Mouse (Mus musculus): ENCODE data around the gene Zfp758. TPM values are rescaled to one million over a fixed set of nuclear protein-coding genes. Genes with fewer than 3 reads are reported as not detected.
"Not testable (repeated sequence)": the region's sequence is repeated elsewhere in the genome, so short reads cannot be mapped to it uniquely, and the experiment has no call there.

The Zfp758 gene
- polyA plus RNA-seq (2014; fragmentation: Nextera tagmentation; extraction: Ambion mirVana), result 9.2 and 9.7 TPM in 2 replicates

DNA sequence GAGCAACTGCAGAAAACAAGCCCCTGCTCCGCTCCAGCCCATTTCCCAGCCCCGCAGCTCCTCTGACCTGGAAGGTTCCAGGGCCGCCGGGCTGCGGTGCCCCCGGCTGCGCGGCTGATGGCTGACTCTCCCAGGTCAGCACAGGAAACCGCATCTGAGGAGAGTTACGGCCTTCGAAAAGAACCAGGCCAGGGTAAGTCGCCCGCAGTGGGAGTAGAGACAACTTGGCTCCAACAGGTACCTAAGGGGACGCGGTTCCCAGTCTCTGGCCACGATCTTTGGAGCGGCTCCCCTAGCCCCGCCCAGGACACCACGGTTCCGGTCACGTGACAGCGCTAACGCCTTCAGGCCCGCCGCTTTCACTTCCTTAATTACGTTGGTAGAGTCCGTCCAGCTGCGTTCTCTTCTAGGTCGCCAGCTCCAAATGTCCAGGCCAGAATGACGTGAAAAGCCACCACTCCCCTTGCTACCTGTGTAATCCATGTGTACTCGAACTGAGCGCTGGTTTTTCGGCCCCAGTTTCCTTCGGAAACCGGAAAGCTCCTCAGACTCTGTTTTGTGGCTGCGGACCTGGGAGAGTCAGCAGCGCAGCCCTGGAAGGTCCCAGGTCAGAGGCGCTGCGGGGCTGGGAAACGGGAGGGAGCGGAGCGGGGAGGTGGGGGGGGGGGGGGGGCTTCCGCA lies at the start of gene Zfp758, which contains the start of gene Zfp944:
Gene Zfp758 (plus strand): TSS at position 353 of the 681 bp plus-strand sequence.
Gene Zfp944 (minus strand): TSS at position 300 of the 681 bp plus-strand sequence.
- peak within 1 kb of the TSS; percentile 64 for H3K9ac ChIP-seq (ENCODE audit: low read depth, low read length)
- under 1% methylated on average over 29 of the region's 43 CpGs for WGBS
- H3K27ac ChIP-seq (ENCODE audit: low read depth, low read length), result peak within 1 kb of the TSS; percentile 74
- not testable (repeated sequence) for H3K4me1 ChIP-seq (ENCODE audit: control insufficient read depth, insufficient read depth, low read length); H3K9me3 ChIP-seq (ENCODE audit: control insufficient read depth, low read length); H3K36me3 ChIP-seq (ENCODE audit: control insufficient read depth, insufficient read depth, low read length); H3K27me3 ChIP-seq (ENCODE audit: control insufficient read depth, insufficient read depth, low read length)
- peak; percentile 99 for ATAC-seq (ENCODE audit: low FRiP score, low TSS enrichment)
- peak within 1 kb of the TSS; percentile 58 for H3K4me3 ChIP-seq (ENCODE audit: low read length)
- peak within 1 kb of the TSS; percentile 47 for H3K4me2 ChIP-seq (replicated peaks; ENCODE audit: low read depth, low read length)

DNA sequence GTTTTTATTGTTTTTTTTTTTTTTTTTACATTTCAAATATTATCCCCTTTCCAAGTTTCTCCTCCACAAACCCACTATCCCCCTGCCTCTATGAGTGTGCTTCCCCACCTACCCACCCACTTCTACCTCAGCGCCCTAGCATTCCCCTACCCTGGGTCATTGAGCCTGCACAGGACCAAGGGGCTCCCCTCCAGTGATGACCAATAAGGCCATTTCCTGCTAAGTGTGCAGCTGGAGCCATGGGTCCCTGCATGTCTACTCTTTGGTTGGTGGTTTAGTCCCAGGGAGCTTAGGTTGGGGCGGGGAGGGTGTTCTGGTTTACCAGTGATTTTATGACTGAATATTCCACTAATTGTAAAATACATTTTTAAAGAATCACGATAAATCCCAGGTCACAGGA lies 47.0 kb upstream of the Zfp758 start:
- H3K9me3 ChIP-seq (ENCODE audit: control insufficient read depth, low read length); H3K36me3 ChIP-seq (ENCODE audit: control insufficient read depth, insufficient read depth, low read length); H3K27me3 ChIP-seq (ENCODE audit: control insufficient read depth, insufficient read depth, low read length); H3K27ac ChIP-seq (ENCODE audit: low read depth, low read length); H3K4me1 ChIP-seq (ENCODE audit: control insufficient read depth, insufficient read depth, low read length): not testable (repeated sequence)
- H3K4me3 ChIP-seq (ENCODE audit: low read length), result peak overlapping the region; percentile 59
- H3K4me2 ChIP-seq (replicated peaks; ENCODE audit: low read depth, low read length), result peak overlapping the region; percentile 41
- peak overlapping the region; percentile 65; the same call in 1 of the 2 replicates for H3K9ac ChIP-seq (ENCODE audit: low read depth, low read length)
- peak; percentile 81 for ATAC-seq (ENCODE audit: low FRiP score, low TSS enrichment)
- 2% methylated on average over 3 of the region's 3 CpGs for WGBS

DNA sequence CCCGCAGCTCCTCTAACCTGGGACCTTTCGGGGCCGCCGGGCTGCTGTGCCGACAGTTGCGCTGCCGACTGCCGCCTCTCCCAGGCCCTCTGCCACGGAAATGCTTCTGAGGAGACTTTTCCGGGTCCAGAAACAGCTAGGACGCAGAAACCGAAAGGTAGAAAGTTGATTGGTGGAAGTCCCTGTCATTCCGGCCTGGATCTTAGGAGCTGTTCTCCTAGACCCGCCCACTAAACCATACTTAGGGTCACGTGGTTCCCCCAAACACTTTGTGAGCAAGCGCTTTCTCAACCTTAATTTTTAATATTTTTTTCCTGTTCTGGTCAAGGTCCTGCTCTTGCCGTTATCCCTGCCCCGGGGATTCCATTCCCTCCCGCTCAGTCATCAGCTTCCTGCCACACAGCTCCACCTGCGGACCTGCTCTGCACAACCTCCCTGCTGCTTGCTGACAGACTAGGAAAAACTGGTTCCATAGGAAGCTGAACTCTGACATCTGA lies 46.5 kb upstream of the Zfp758 start, which contains the start of gene CT030661.1:
Gene CT030661.1 (minus strand): TSS at position 108 of the 497 bp plus-strand sequence.
- H3K27me3 ChIP-seq (ENCODE audit: control insufficient read depth, insufficient read depth, low read length); H3K27ac ChIP-seq (ENCODE audit: low read depth, low read length); H3K4me1 ChIP-seq (ENCODE audit: control insufficient read depth, insufficient read depth, low read length); H3K36me3 ChIP-seq (ENCODE audit: control insufficient read depth, insufficient read depth, low read length); H3K9me3 ChIP-seq (ENCODE audit: control insufficient read depth, low read length): not testable (repeated sequence)
- peak within 1 kb of the TSS; percentile 41 for H3K4me2 ChIP-seq (replicated peaks; ENCODE audit: low read depth, low read length)
- peak within 1 kb of the TSS; percentile 59 for H3K4me3 ChIP-seq (ENCODE audit: low read length)
- WGBS, result 0% methylated on average over 20 of the region's 20 CpGs
- H3K9ac ChIP-seq (ENCODE audit: low read depth, low read length), result peak within 1 kb of the TSS; percentile 65; the same call in 1 of the 2 replicates
- peak; percentile 100 for ATAC-seq (ENCODE audit: low FRiP score, low TSS enrichment)

DNA sequence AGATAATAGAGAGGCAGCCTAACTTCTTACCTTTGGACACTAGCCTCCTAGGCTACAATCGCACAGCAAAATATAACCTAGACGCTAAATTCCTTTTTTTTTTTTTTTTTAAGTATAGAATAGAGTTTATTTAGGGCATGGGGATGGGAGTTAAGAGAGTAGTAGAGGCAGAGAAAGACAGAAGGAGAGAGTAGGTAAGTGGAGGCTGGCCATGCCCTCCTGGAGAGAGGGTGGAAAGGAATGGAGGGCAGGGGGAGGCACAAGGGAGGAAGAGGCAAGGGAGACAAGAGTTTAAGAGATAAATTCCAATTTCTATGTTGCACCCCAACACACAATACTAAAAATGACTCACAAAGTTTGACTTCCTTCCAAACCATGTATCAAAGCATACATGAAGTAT lies 46.0 kb upstream of the Zfp758 start:
- H3K27ac ChIP-seq (ENCODE audit: low read depth, low read length); ATAC-seq (ENCODE audit: low FRiP score, low TSS enrichment); H3K36me3 ChIP-seq (ENCODE audit: control insufficient read depth, insufficient read depth, low read length); H3K27me3 ChIP-seq (ENCODE audit: control insufficient read depth, insufficient read depth, low read length); H3K4me1 ChIP-seq (ENCODE audit: control insufficient read depth, insufficient read depth, low read length); H3K9me3 ChIP-seq (ENCODE audit: control insufficient read depth, low read length): not testable (repeated sequence)
- Histone ChIP-seq H3K9ac (ENCODE audit: low read depth, low read length) (peak overlapping the region; percentile 34; the same call in 1 of the 2 replicates), H3K4me3 (ENCODE audit: low read length) (peak overlapping the region; percentile 59), H3K4me2 (replicated peaks; ENCODE audit: low read depth, low read length) (peak overlapping the region; percentile 36)
- 9% methylated on average over 2 of the region's 2 CpGs for WGBS

DNA sequence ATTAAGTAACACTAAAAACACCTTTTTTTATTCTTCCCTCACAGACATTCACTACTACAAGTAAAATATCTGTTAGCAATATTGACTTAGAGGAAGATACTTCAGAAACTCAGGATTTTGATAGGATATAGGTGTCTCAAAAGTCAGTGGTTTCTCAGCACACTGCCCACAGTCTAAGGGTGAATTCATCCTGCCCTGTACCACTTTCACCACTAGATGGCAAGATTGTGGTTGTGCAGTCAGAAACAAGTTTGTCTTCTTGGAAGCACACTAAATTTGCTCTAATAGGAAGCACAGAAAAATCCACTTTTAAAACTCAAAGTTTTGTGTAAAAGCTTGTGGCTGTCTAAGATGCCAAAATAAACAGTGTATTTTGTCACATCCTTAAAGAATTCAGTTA lies 8.5 kb upstream of the Zfp758 start:
- H3K27me3 ChIP-seq (ENCODE audit: control insufficient read depth, insufficient read depth, low read length), result no peaks in the 10 kb centered on the region
- no peak overlapping the region for H3K4me2 ChIP-seq (replicated peaks; ENCODE audit: low read depth, low read length)
- no peak overlapping the region for H3K4me3 ChIP-seq (ENCODE audit: low read length)
- no peak; the same call in 1 of the 2 replicates for ATAC-seq (ENCODE audit: low FRiP score, low TSS enrichment)
- no peak overlapping the region for H3K27ac ChIP-seq (ENCODE audit: low read depth, low read length)
- no peaks in the 10 kb centered on the region for H3K9me3 ChIP-seq (ENCODE audit: control insufficient read depth, low read length)
- peaks cover 2% of the 10 kb centered on the region; the same call in 1 of the 2 replicates for H3K36me3 ChIP-seq (ENCODE audit: control insufficient read depth, insufficient read depth, low read length)
- no peak overlapping the region for H3K9ac ChIP-seq (ENCODE audit: low read depth, low read length)
- H3K4me1 ChIP-seq (ENCODE audit: control insufficient read depth, insufficient read depth, low read length), result no peaks in the 10 kb centered on the region

DNA sequence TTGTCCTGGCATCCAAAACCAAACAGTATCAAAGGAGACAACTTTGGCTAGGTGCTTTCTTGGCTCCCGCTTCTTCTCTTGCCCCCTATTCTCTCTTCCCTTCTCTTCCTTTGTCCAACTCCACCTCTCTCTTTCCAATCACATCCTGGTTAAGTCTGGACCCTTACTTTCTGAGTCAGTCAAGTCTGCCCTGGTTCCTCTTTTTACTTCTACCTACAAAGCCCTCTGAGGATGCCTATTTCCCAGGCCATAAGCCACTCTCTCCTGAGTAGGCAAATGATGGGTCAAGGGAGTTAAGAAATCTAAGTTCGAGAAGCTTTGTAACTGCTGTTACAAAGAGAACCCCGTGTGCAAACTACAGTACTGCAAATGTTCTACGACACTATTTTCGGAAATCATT lies 681 bp upstream of the Zfp758 start:
- H3K27ac ChIP-seq (ENCODE audit: low read depth, low read length), result no peak overlapping the region
- peak overlapping the region; percentile 58 for H3K4me3 ChIP-seq (ENCODE audit: low read length)
- H3K9me3 ChIP-seq (ENCODE audit: control insufficient read depth, low read length), result peaks cover 9% of the 10 kb centered on the region; the same call in 1 of the 2 replicates
- 32% methylated on average over 5 of the region's 5 CpGs for WGBS
- H3K9ac ChIP-seq (ENCODE audit: low read depth, low read length), result peak overlapping the region; percentile 60
- peak; percentile 5; the same call in 1 of the 2 replicates for ATAC-seq (ENCODE audit: low FRiP score, low TSS enrichment)
- peak overlapping the region; percentile 47 for H3K4me2 ChIP-seq (replicated peaks; ENCODE audit: low read depth, low read length)
- peaks cover 2% of the 10 kb centered on the region; the same call in 1 of the 2 replicates for H3K36me3 ChIP-seq (ENCODE audit: control insufficient read depth, insufficient read depth, low read length)
- no peaks in the 10 kb centered on the region for H3K27me3 ChIP-seq (ENCODE audit: control insufficient read depth, insufficient read depth, low read length)
- H3K4me1 ChIP-seq (ENCODE audit: control insufficient read depth, insufficient read depth, low read length), result no peaks in the 10 kb centered on the region

DNA sequence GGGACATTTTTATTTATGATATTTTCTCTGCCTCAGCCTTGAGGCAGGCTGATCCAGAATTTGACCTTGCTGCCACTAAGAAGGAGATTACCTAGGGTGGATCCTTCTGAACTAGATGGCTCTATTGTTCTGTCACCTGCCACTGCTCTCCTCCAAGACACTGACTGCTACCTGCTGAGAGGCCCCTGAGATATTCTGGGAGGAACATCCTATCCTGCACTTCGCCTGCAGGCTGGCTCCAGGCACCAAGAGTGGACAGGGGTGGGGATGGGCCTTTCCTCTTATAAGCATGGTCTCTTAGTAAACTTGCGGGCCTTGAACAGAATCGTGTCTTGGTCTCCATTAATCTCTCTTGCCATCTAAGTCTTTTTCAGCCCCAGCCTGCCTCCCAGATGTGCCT lies 2.6 kb downstream of the Zfp758 start:
- peaks cover 9% of the 10 kb centered on the region; the same call in 1 of the 2 replicates for H3K9me3 ChIP-seq (ENCODE audit: control insufficient read depth, low read length)
- H3K9ac ChIP-seq (ENCODE audit: low read depth, low read length), result no peak overlapping the region
- H3K4me2 ChIP-seq (replicated peaks; ENCODE audit: low read depth, low read length), result no peak overlapping the region
- no peak overlapping the region for H3K4me3 ChIP-seq (ENCODE audit: low read length)
- H3K36me3 ChIP-seq (ENCODE audit: control insufficient read depth, insufficient read depth, low read length), result no peaks in the 10 kb centered on the region
- no peak for ATAC-seq (ENCODE audit: low FRiP score, low TSS enrichment)
- H3K27me3 ChIP-seq (ENCODE audit: control insufficient read depth, insufficient read depth, low read length), result no peaks in the 10 kb centered on the region
- no peaks in the 10 kb centered on the region for H3K4me1 ChIP-seq (ENCODE audit: control insufficient read depth, insufficient read depth, low read length)
- H3K27ac ChIP-seq (ENCODE audit: low read depth, low read length), result no peak overlapping the region
- WGBS, result 96% methylated on average over 3 of the region's 3 CpGs

DNA sequence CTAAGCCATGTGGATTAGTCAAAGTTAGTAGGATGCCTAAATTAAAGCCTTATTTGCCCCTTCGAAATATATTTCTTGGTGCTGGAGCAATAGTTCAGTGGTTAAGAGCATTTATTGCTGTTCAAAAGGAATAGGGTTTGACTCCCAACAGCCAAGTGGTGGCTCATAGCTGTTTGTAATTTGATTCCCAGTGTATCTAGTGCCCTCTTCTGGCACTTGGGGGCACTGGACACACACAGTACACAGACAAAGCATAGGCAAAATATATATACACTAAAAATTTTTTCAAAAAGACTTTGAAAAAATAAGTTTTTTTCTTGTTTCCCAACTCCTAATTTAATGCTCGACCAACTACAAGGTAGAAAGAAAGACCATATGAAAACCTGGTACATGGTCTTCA lies 49.5 kb downstream of the Zfp758 start:
- no peaks in the 10 kb centered on the region for H3K9me3 ChIP-seq (ENCODE audit: control insufficient read depth, low read length)
- no peaks in the 10 kb centered on the region for H3K36me3 ChIP-seq (ENCODE audit: control insufficient read depth, insufficient read depth, low read length)
- H3K27ac ChIP-seq (ENCODE audit: low read depth, low read length), result no peak overlapping the region
- ATAC-seq (ENCODE audit: low FRiP score, low TSS enrichment), result no peak
- no peaks in the 10 kb centered on the region for H3K27me3 ChIP-seq (ENCODE audit: control insufficient read depth, insufficient read depth, low read length)
- WGBS, result 77% methylated on average over 2 of the region's 2 CpGs
- no peak overlapping the region for H3K4me3 ChIP-seq (ENCODE audit: low read length)
- H3K4me2 ChIP-seq (replicated peaks; ENCODE audit: low read depth, low read length), result no peak overlapping the region
- H3K9ac ChIP-seq (ENCODE audit: low read depth, low read length), result no peak overlapping the region
- H3K4me1 ChIP-seq (ENCODE audit: control insufficient read depth, insufficient read depth, low read length), result no peaks in the 10 kb centered on the region

DNA sequence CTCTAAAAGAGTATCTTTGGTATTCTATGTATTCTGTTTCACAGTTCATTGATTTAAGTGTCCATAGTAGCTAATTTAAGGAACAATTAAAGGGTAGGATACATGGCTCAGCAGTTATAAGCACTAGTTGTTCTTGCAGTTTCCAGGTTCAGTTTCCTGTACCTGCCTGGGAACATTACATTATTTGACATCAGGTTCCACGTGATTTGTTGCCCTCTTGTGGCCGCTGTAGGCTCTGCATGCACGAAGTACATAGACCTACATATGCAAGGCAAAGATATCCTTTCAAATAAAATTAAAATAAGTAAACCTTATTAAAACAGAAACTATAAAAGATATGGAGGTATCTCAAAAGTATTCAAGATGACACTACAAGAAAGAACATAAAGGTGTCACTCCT lies 56.3 kb downstream of the Zfp758 start:
- H3K27ac ChIP-seq (ENCODE audit: low read depth, low read length), result no peak overlapping the region
- WGBS, result 2% methylated on average over 3 of the region's 3 CpGs
- H3K36me3 ChIP-seq (ENCODE audit: control insufficient read depth, insufficient read depth, low read length), result no peaks in the 10 kb centered on the region
- 0 out of 2 replicates have a peak, but pooled peaks have one; percentile 46 for ATAC-seq (ENCODE audit: low FRiP score, low TSS enrichment)
- no peak overlapping the region for H3K4me2 ChIP-seq (replicated peaks; ENCODE audit: low read depth, low read length)
- no peaks in the 10 kb centered on the region for H3K4me1 ChIP-seq (ENCODE audit: control insufficient read depth, insufficient read depth, low read length)
- H3K27me3 ChIP-seq (ENCODE audit: control insufficient read depth, insufficient read depth, low read length), result no peaks in the 10 kb centered on the region
- H3K9me3 ChIP-seq (ENCODE audit: control insufficient read depth, low read length), result no peaks in the 10 kb centered on the region
- H3K9ac ChIP-seq (ENCODE audit: low read depth, low read length), result no peak overlapping the region
- no peak overlapping the region for H3K4me3 ChIP-seq (ENCODE audit: low read length)

Measured in kidney, embryonic 14.5 days (tissue).